In genomic region chr3:94657852-94658739, GRCm38 (mm10) we compare ENCODE assay signal across 9 mouse cellular contexts. TPM values are rescaled to one million over a fixed set of nuclear protein-coding genes. Genes with fewer than 3 reads are reported as not detected.
DNase-seq lines count a peak whose midpoint lies in the region; ATAC-seq and TF ChIP-seq lines count a peak whose summit lies in the region.
"Not testable (repeated sequence)": the region's sequence is repeated elsewhere in the genome, so short reads cannot be mapped to it uniquely, and the experiment has no call there.
"Had no signal": no experiment of that assay in that cellular context is flagged by ENCODE, and none has a peak within 500 bp of the region (broad histone marks: within the 10 kb centered on the region; RNA-seq: fewer than 3 reads in every experiment).

No protein-coding gene starts in this region.

- not testable (repeated sequence) for H3K27ac ChIP-seq in bone marrow macrophage, adult 2 months (ENCODE audit: insufficient read depth, low read depth, low read length); heart, embryonic 12.5 days (ENCODE audit: poor library complexity, severe bottlenecking); intestine, embryonic 14.5 days (ENCODE audit: low read depth); liver, adult 2 months (replicated peaks; ENCODE audit: insufficient read depth, low read depth, low read length); neural tube, embryonic 15.5 days (replicated peaks)
- peak overlapping the region; percentile 58; the same call in 1 of the 2 replicates for H3K27ac ChIP-seq in embryonic facial prominence, embryonic 15.5 days (replicated peaks)

- not testable (repeated sequence) for TF ChIP-seq POLR2A in bone marrow macrophage, adult 2 months (IDR thresholded peaks at IDR 0.05; ENCODE audit: borderline replicate concordance, low read depth, low read length); liver, adult 2 months (IDR thresholded peaks at IDR 0.05; ENCODE audit: extremely low read depth, insufficient read depth, low read length)

- peak overlapping the region; percentile 58 for H3K4me2 ChIP-seq in embryonic facial prominence, embryonic 15.5 days (replicated peaks)
- H3K4me2 ChIP-seq in heart, embryonic 12.5 days, result peak overlapping the region; percentile 87
- H3K4me2 ChIP-seq in intestine, embryonic 14.5 days (ENCODE audit: low read length), result peak overlapping the region; percentile 75
- peak overlapping the region; percentile 62 for H3K4me2 ChIP-seq in neural tube, embryonic 15.5 days

- peak; percentile 73 for DNase-seq in intestine, embryonic 14.5 days (ENCODE audit: low spot score)
- DNase-seq in liver, adult 2 months (ENCODE audit: extremely low read depth, low read depth, low spot score), result not testable (repeated sequence)
- peak; percentile 6 for DNase-seq in mesoderm, embryonic 11.5 days (ENCODE audit: low read depth, low spot score)

- not testable (repeated sequence) for H3K79me2 ChIP-seq in liver, adult 2 months (ENCODE audit: control insufficient read depth, insufficient read depth, low read length)

- H3K36me3 ChIP-seq in embryonic facial prominence, embryonic 15.5 days; heart, embryonic 12.5 days; intestine, embryonic 14.5 days (ENCODE audit: control insufficient read depth, insufficient read depth, low read length); liver, adult 2 months (ENCODE audit: control insufficient read depth, insufficient read depth, low read length); neural tube, embryonic 15.5 days: not testable (repeated sequence)

- TF ChIP-seq CTCF in bone marrow macrophage, adult 2 months (IDR thresholded peaks at IDR 0.05; ENCODE audit: low read depth, low read length); liver, adult 2 months (IDR thresholded peaks at IDR 0.05; ENCODE audit: low read depth, low read length): not testable (repeated sequence)

- H3K27me3 ChIP-seq in embryonic facial prominence, embryonic 15.5 days; heart, embryonic 12.5 days (replicated peaks); intestine, embryonic 14.5 days (replicated peaks; ENCODE audit: control insufficient read depth, insufficient read depth, low read length); liver, adult 2 months (ENCODE audit: control insufficient read depth, insufficient read depth, low read length); neural tube, embryonic 15.5 days (replicated peaks): not testable (repeated sequence)

- peak; percentile 55 for ATAC-seq in embryonic facial prominence, embryonic 15.5 days (ENCODE audit: insufficient number of reproducible peaks, low FRiP score, low TSS enrichment, low read depth)
- peak; percentile 44; the same call in 1 of the 2 replicates for ATAC-seq in heart, embryonic 12.5 days (ENCODE audit: insufficient number of reproducible peaks, low FRiP score)
- ATAC-seq in intestine, embryonic 14.5 days (replicated peaks; ENCODE audit: low FRiP score, low TSS enrichment, low read depth), result peak; percentile 24; the same call in 1 of the 2 replicates
- peak; percentile 84 for ATAC-seq in neural tube, embryonic 15.5 days (ENCODE audit: low FRiP score)

- H3K4me1 ChIP-seq in bone marrow macrophage, adult 2 months (ENCODE audit: control insufficient read depth, insufficient read depth, low read length); embryonic facial prominence, embryonic 15.5 days; heart, embryonic 12.5 days (replicated peaks); intestine, embryonic 14.5 days (replicated peaks; ENCODE audit: control insufficient read depth, insufficient read depth, low read length); liver, adult 2 months (ENCODE audit: control insufficient read depth, insufficient read depth, low read length); neural tube, embryonic 15.5 days: not testable (repeated sequence)

- H3K9me3 ChIP-seq in embryonic facial prominence, embryonic 15.5 days (replicated peaks); heart, embryonic 12.5 days (replicated peaks); intestine, embryonic 14.5 days (ENCODE audit: control insufficient read depth, low read length); neural tube, embryonic 15.5 days (replicated peaks): not testable (repeated sequence)

- H3K4me3 ChIP-seq in bone marrow macrophage, adult 2 months (ENCODE audit: insufficient read depth, low read length), result peak overlapping the region; percentile 68
- peak overlapping the region; percentile 46 for H3K4me3 ChIP-seq in embryonic facial prominence, embryonic 15.5 days (replicated peaks)
- peak overlapping the region; percentile 54 for H3K4me3 ChIP-seq in heart, embryonic 12.5 days
- H3K4me3 ChIP-seq in intestine, embryonic 14.5 days (ENCODE audit: low read depth, low read length), result peak overlapping the region; percentile 35
- H3K4me3 ChIP-seq in liver, adult 2 months (ENCODE audit: insufficient read depth, low read depth, low read length), result peak overlapping the region; percentile 57
- H3K4me3 ChIP-seq in neural tube, embryonic 15.5 days (replicated peaks), result peak overlapping the region; percentile 40

- H3K9ac ChIP-seq in embryonic facial prominence, embryonic 15.5 days, result not testable (repeated sequence)
- peak overlapping the region; percentile 72 for H3K9ac ChIP-seq in heart, embryonic 12.5 days
- peak overlapping the region; percentile 35; the same call in 1 of the 2 replicates for H3K9ac ChIP-seq in intestine, embryonic 14.5 days (ENCODE audit: low read length)
- H3K9ac ChIP-seq in liver, adult 2 months (ENCODE audit: low read depth, low read length), result peak overlapping the region; percentile 55
- peak overlapping the region; percentile 40 for H3K9ac ChIP-seq in neural tube, embryonic 15.5 days (replicated peaks)

- 2% methylated on average over 23 of the region's 47 CpGs for WGBS in embryonic facial prominence, embryonic 15.5 days
- WGBS in heart, embryonic 12.5 days, result 3% methylated on average over 26 of the region's 47 CpGs
- WGBS in intestine, embryonic 14.5 days, result 5% methylated on average over 22 of the region's 47 CpGs
- WGBS in liver, adult 2 months, result 4% methylated on average over 23 of the region's 47 CpGs
- 3% methylated on average over 28 of the region's 47 CpGs for WGBS in neural tube, embryonic 15.5 days

RNA-seq across cellular contexts. Expression of gene Tuft1, which starts 0.6 kb away (rescaled TPM):
- 6.2 and 6.7 TPM in 2 replicates for polyA plus RNA-seq in bone marrow macrophage, adult 2 months (2012; ENCODE audit: insufficient read depth, insufficient read length, missing spikeins)
- polyA plus RNA-seq in embryonic facial prominence, embryonic 15.5 days (2015; fragmentation: Nextera tagmentation; extraction: Ambion mirVana), result 25.8 and 27.0 TPM in 2 replicates
- polyA plus RNA-seq in heart, embryonic 12.5 days (2016; fragmentation: Nextera tagmentation; extraction: Ambion mirVana), result 8.0 and 8.5 TPM in 2 replicates
- polyA plus RNA-seq in intestine, embryonic 14.5 days (2014; fragmentation: Nextera tagmentation; extraction: Ambion mirVana), result 10.9 and 11.0 TPM in 2 replicates
- total RNA-seq in liver, adult 2 months (2014; rRNA removed), result 2.1 and 2.6 TPM in 2 replicates
- 2.6 and 7.3 TPM in 2 replicates for polyA plus RNA-seq in liver, adult 2 months (2012; rRNA removed)
- polyA plus RNA-seq in neural tube, embryonic 15.5 days (2015; fragmentation: Nextera tagmentation; extraction: Ambion mirVana), result 5.3 and 5.6 TPM in 2 replicates

RNA-seq across cellular contexts. Expression of gene Gm10972, which starts 15.2 kb away (rescaled TPM):
- polyA plus RNA-seq in bone marrow macrophage, adult 2 months (2012; ENCODE audit: insufficient read depth, insufficient read length, missing spikeins), result not detected in 2 replicates
- polyA plus RNA-seq in embryonic facial prominence, embryonic 15.5 days (2015; fragmentation: Nextera tagmentation; extraction: Ambion mirVana), result not detected in 2 replicates
- not detected in 2 replicates for polyA plus RNA-seq in heart, embryonic 12.5 days (2016; fragmentation: Nextera tagmentation; extraction: Ambion mirVana)
- polyA plus RNA-seq in intestine, embryonic 14.5 days (2014; fragmentation: Nextera tagmentation; extraction: Ambion mirVana), result not detected in 2 replicates
- total RNA-seq in liver, adult 2 months (2014; rRNA removed), result not detected in 2 replicates
- polyA plus RNA-seq in liver, adult 2 months (2012; rRNA removed), result not detected in 2 replicates
- polyA plus RNA-seq in neural tube, embryonic 15.5 days (2015; fragmentation: Nextera tagmentation; extraction: Ambion mirVana), result not detected in 2 replicates
- total RNA-seq: heart, postnatal 10 days; layer of hippocampus, adult 18-20 months had no signal

RNA-seq across cellular contexts. Expression of gene Selenbp2, which starts 35.3 kb away (rescaled TPM):
- polyA plus RNA-seq in bone marrow macrophage, adult 2 months (2012; ENCODE audit: insufficient read depth, insufficient read length, missing spikeins), result not detected in 2 replicates
- 0.91 and 2.5 TPM in 2 replicates for polyA plus RNA-seq in embryonic facial prominence, embryonic 15.5 days (2015; fragmentation: Nextera tagmentation; extraction: Ambion mirVana)
- polyA plus RNA-seq in heart, embryonic 12.5 days (2016; fragmentation: Nextera tagmentation; extraction: Ambion mirVana), result 0.54 and 0.76 TPM in 2 replicates
- 2.0 and 2.5 TPM in 2 replicates for polyA plus RNA-seq in intestine, embryonic 14.5 days (2014; fragmentation: Nextera tagmentation; extraction: Ambion mirVana)
- total RNA-seq in liver, adult 2 months (2014; rRNA removed), result 57.4 and 86.2 TPM in 2 replicates
- polyA plus RNA-seq in liver, adult 2 months (2012; rRNA removed), result 24.5 and 148 TPM in 2 replicates
- polyA plus RNA-seq in neural tube, embryonic 15.5 days (2015; fragmentation: Nextera tagmentation; extraction: Ambion mirVana), result 0.35 and 1.3 TPM in 2 replicates

Comparison
In these comparisons a context has a peak if more than half of its experiments do, and no peak if none do; other contexts are left out.
1. ATAC-seq: peak in every context shown above with its lines; median percentile 84 in neural tube, embryonic 15.5 days; 55 in embryonic facial prominence, embryonic 15.5 days; 44 in heart, embryonic 12.5 days; 24 in intestine, embryonic 14.5 days.